Mouse (Mus musculus): ENCODE results near the gene Adcy4.

DNA sequence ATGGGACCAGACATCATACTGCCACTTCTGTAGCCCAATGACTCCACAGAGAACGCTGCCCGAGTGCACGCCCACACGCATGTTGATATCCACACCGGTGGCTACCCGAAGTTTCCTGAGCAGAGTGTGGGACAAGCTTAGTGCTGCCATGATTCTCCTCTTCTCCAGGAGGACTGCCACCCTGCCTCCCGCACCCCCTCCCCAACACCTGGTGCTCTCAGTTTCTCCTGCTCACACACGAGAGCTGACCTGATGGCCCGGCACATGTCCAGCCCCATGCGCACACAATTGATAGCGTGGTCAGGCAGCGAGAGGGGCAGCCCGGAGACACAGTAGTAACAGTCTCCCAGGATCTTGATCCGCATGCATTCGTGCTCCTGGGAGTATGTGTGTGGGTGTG, 5.2 kb downstream of the Adcy4 start:
- TF ChIP-seq CTCF (IDR thresholded peaks at IDR 0.05): no peak
- no peak for TF ChIP-seq EP300 (IDR thresholded peaks at IDR 0.05)

All from lung, postnatal 0 days (tissue).